Mouse (Mus musculus) thymus, adult 2 months (tissue): Measurements from ENCODE around the gene Asns. TPM values are rescaled to one million over a fixed set of nuclear protein-coding genes. Genes with fewer than 3 reads are reported as not detected.
"Not testable (repeated sequence)": the region's sequence is repeated elsewhere in the genome, so short reads cannot be mapped to it uniquely, and the experiment has no call there.

ENCODE experiments used
- DNase-seq: peaks from one replicate; pipeline ENCODE4 v3.0.0; 2021
- H3K27ac ChIP-seq: fragments of 200-500 bp; 2 replicates; pipeline ENCODE4 v1.5.1; 2012; ENCODE audit warnings: low read length, control low read depth; ENCODE audit not compliant: control insufficient read depth, insufficient read depth
- H3K27me3 ChIP-seq: fragments of 200-500 bp; 2 replicates; pipeline ENCODE4 v1.6.1; 2012; ENCODE audit warnings: mild to moderate bottlenecking, low read length, moderate library complexity, mixed read lengths; ENCODE audit not compliant: control insufficient read depth, insufficient read depth
- H3K36me3 ChIP-seq: fragments of 200-500 bp; 2 replicates; pipeline ENCODE4 v1.6.1; 2012; ENCODE audit warnings: mild to moderate bottlenecking, low read length, moderate library complexity; ENCODE audit not compliant: control insufficient read depth, insufficient read depth
- H3K4me1 ChIP-seq: fragments of 200-500 bp; replicated peaks from 2 replicates; pipeline ENCODE4 v1.6.1; 2012; ENCODE audit warnings: low read length; ENCODE audit not compliant: control insufficient read depth, insufficient read depth
- H3K4me3 ChIP-seq: fragments of 200-500 bp; 2 replicates; pipeline ENCODE4 v1.5.1; 2012; ENCODE audit warnings: mild to moderate bottlenecking, low read length, control low read depth, moderate library complexity; ENCODE audit not compliant: control insufficient read depth, insufficient read depth
- CTCF ChIP-seq: fragments of 200-500 bp; IDR thresholded peaks from 2 replicates; pipeline ENCODE4 v1.5.1; 2012; ENCODE audit warnings: mild to moderate bottlenecking, control low read depth, low read length, moderate library complexity, borderline replicate concordance; ENCODE audit not compliant: control insufficient read depth, poor library complexity, insufficient read depth; ENCODE audit errors: extremely low read depth
- POLR2A ChIP-seq: fragments of 200-500 bp; IDR thresholded peaks from 2 replicates; pipeline ENCODE4 v1.6.1; 2012; ENCODE audit warnings: mild to moderate bottlenecking, low read length, control low read depth, moderate library complexity; ENCODE audit not compliant: control insufficient read depth, poor library complexity, insufficient read depth; ENCODE audit errors: extremely low read depth
- WGBS: fragments of 180-500 bp; shearing (Covaris S2); methylation state at CpG from one replicate; pipeline ENCODE4 v1.1.7; 2018; 5-methylcytosine and 5-hydroxymethylcytosine counted together
- polyA plus RNA-seq: library from polyadenylated mRNA; depleted of rRNA; stranded (reverse); fragments of >200 nt; gene quantifications from 2 replicates; pipeline ENCODE4 v1.2.3, GENCODE M21; 2012; rRNA removed

Asns gene
- polyA plus RNA-seq, 1 experiment: 6.5 TPM

DNA sequence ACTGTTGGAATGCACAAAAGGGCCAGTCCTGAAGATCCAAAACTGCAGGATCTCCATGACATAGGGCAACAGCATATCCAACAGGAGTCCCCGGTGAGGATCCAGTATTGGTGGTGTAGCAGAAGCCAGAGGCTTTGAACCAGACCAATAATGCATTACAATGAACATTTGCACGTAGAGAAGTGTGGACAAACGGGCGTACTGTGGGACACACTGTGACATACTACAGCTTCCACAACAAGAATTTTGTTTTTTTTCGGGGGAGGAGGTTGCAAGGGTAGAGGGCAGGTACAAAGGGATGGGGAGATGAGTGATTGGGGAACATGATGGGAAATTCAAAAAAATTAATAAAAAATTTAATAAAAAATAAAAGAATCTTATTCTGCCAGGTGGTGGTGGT, 23.3 kb downstream of the Asns start:
- Histone ChIP-seq H3K4me1 (no peaks in the 10 kb centered on the region), H3K27ac (no peak overlapping the region), H3K36me3 (no peaks in the 10 kb centered on the region), H3K27me3 (no peaks in the 10 kb centered on the region), H3K4me3 (no peak overlapping the region)
- 89% methylated on average over 5 of the region's 5 CpGs for WGBS
- no peak for DNase-seq
- TF ChIP-seq POLR2A: no peak

DNA sequence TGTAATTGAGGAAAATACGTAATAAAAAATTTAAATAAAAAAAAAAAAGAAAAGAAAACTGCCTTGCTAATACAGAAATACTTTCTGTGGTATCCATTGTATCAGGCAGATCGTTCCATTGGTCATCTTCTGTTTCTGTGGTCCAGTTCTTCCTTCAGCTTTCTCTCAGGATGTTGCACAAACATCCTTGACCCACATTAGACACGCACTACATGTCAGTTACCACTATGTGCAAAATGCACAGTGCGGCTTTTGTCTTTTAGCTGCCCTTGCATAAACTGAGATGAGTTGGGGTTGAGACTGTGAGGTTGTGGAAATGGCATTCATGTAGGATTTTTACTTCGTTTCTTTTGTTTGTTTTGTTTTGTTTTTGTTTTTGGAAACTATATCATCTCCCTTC, 24.7 kb downstream of the Asns start:
- no peak for TF ChIP-seq POLR2A
- no peak for TF ChIP-seq CTCF
- H3K4me1 ChIP-seq: no peaks in the 10 kb centered on the region
- H3K27me3 ChIP-seq: no peaks in the 10 kb centered on the region
- no peak for DNase-seq
- no peak overlapping the region for H3K27ac ChIP-seq
- H3K4me3 ChIP-seq: no peak overlapping the region
- 91% methylated on average over 5 of the region's 5 CpGs for WGBS
- no peaks in the 10 kb centered on the region for H3K36me3 ChIP-seq

DNA sequence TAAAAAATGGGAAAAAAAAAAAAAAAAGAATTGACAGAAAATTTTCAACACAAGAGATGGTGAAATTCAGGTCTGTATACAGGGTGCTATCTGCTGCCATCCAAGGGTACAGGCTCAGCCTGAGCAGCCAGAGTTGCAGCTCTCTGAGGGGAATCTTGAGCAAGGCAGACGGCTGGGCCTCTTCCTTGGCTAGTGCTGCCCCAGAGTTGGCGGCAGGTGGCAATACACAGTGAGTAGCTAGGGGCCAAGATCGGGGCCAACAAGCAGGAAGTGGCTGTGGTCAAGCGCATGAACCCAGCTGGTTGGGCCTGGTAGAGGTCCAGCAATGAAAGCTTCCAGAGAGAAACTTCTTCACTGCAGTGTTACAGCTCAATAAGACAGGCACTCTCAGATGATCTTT, 27.2 kb downstream of the Asns start:
- 51% methylated on average over 4 of the region's 4 CpGs for WGBS
- not testable (repeated sequence) for H3K4me1 ChIP-seq, DNase-seq, H3K36me3 ChIP-seq, H3K4me3 ChIP-seq, H3K27me3 ChIP-seq, H3K27ac ChIP-seq

DNA sequence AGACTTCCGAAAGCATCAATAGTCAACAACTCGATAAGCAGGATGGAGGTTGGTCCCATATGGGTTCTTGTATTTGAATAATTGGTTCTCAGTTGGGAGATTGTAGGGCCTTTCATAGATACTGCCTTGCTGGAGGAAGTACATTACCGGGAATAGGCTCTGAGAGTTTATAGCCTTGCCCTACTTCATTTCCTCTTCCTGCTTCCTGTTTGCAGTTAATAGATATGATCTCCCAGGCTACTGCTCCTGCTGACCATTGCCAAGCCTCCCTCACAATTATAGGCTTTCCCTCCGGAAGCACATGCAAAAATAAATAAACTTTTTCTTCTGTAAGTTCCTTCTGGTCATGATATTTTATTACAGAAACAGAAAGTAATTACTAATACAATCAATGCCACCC, 31.6 kb downstream of the Asns start:
- Histone ChIP-seq H3K27ac (no peak overlapping the region), H3K36me3 (no peaks in the 10 kb centered on the region), H3K27me3 (no peaks in the 10 kb centered on the region), H3K4me3 (no peak overlapping the region), H3K4me1 (no peaks in the 10 kb centered on the region)
- no peak for DNase-seq
- 39% methylated on average over 4 of the region's 4 CpGs for WGBS
- no peak for TF ChIP-seq POLR2A
- TF ChIP-seq CTCF: no peak

DNA sequence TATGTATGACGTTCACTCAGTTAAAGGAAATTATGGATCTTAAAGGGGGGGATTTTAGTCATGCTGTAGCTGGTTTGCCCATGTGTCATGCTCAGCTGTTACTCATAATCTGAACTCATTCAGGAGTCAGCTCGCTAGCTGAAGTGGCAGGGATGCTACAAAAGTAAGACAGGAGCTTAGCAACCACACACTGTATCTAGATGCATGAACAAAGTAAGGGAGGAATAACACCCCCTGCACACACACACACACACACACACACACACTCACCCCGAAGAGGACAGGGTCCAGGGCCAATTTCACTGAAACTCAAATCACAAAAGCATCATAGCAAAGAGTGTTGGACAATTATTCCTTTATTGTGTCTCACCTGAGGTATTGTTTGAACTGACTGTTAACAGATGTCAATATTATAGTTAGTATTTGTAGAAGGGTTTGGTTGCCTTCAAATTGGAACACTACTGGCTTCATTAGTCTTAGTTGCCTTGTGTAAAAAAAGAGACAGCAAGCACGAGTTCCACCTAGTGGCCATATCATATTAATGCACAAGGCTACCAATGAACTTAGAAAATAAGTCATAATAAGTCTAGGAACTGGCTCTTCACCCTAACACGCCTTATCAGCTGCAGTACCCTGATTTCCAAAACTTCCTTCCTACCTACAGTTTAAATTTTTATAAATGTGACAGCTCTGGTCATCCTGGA, 32.5 kb downstream of the Asns start:
- H3K4me1 ChIP-seq: no peaks in the 10 kb centered on the region
- H3K27me3 ChIP-seq: no peaks in the 10 kb centered on the region
- no peak for TF ChIP-seq CTCF
- no peak for TF ChIP-seq POLR2A
- no peak for DNase-seq
- WGBS: 65% methylated on average over 5 of the region's 5 CpGs
- no peaks in the 10 kb centered on the region for H3K36me3 ChIP-seq
- no peak overlapping the region for H3K4me3 ChIP-seq
- H3K27ac ChIP-seq: no peak overlapping the region

DNA sequence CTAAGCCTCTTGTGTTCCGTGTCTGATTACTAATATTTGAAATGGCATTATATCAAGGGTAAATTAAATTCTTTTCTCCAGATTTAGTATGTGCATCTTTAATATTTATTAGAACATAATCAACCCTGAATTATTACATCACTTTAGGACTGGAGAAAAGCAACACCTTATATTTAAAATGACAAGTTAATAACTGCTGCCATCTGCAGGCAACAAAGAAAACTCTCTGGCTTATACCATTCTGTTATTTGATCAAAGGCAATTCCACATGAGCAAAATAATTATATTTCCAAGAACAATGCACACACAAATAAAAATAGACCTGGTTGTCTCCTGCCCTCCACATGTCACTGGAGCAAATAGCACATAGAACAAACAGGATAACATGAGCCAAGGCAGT, 36.5 kb downstream of the Asns start:
- H3K4me3 ChIP-seq: no peak overlapping the region
- no peak for DNase-seq
- no peak for TF ChIP-seq CTCF
- TF ChIP-seq POLR2A: no peak
- no peak overlapping the region for H3K27ac ChIP-seq
- no peaks in the 10 kb centered on the region for H3K36me3 ChIP-seq
- WGBS: 93% methylated on average over 1 of the region's 1 CpGs
- H3K4me1 ChIP-seq: no peaks in the 10 kb centered on the region
- no peaks in the 10 kb centered on the region for H3K27me3 ChIP-seq

DNA sequence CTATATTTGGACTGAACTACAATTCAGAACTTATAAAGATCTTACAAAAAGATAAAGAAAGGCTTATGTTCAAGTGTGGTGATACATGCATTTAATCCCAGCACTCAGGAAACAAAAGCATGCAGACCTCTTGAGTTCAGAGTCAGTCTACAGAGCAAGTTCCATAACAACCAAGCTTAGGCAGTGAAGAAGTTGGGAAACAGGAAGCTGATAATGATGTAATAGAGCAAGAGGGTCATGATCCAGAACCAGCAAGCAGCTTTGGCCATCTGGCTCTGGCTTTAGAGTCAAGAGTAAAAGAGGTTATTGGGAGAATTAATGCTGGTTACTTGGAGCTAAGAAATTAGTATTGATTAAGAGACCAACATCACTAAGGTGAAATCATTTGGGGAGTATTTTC, 44.6 kb downstream of the Asns start:
- H3K27ac ChIP-seq: no peak overlapping the region
- no peak overlapping the region for H3K4me3 ChIP-seq
- DNase-seq: no peak
- no peaks in the 10 kb centered on the region for H3K27me3 ChIP-seq
- TF ChIP-seq CTCF (no peak), POLR2A (no peak)
- H3K36me3 ChIP-seq: no peaks in the 10 kb centered on the region
- H3K4me1 ChIP-seq: no peaks in the 10 kb centered on the region

Other genes with a start within 250 kb of the Asns start
- 0.20 and 0.61 TPM in 2 replicates for gene Tac1, start 138.4 kb downstream of the Asns start, polyA plus RNA-seq
- gene C1galt1, start 151.6 kb upstream of the Asns start, polyA plus RNA-seq: 12.9 and 13.1 TPM in 2 replicates